Comparison of ENCODE assay signal across 12 mouse cellular contexts in the genomic region with DNA sequence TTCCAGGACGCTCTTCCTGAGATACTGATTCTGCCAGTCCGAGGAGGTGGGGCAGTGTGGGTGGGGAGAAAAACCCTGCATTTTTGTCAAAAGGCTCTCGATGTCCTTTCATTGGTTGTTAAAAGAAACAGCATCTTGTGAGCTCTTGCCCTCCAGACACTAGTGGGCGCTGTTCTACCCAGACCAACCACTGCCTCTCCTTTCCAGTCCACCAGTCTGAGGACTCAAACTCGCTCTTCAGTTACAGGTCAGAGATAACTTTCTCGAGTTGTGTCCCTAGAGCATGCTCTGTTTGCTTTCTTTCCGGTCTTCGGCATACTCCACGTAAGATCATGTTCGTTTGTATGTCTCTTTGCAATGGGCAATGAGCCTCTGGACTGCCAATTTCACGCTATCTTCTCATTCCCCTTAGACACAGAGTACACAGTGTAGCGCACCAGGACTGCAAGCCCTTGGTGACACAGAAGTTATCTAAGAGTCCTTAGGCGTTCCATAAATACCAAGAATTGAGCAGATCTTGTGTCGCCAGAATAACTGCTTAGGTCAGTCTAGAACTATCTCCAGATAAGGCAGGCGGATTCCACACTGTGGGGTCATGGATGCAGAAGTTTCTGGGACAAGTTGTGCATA.
A peak's percentile ranks its signal among the peaks of the same experiment; 100 is the strongest.
DNase-seq lines count a peak whose midpoint lies in the region; ATAC-seq and TF ChIP-seq lines count a peak whose summit lies in the region.
"Had no signal": no experiment of that assay in that cellular context is flagged by ENCODE, and none has a peak within 500 bp of the region (broad histone marks: within the 10 kb centered on the region; RNA-seq: fewer than 3 reads in every experiment).

No protein-coding gene starts in this region.

- peak; percentile 7 for TF ChIP-seq RAD21 in MEL (IDR thresholded peaks at IDR 0.05; ENCODE audit: low read depth, low read length)

- H3K27ac ChIP-seq in heart, embryonic 15.5 days: 0 out of 2 replicates have a peak overlapping the region, but pooled peaks have one; percentile 28
- no peak overlapping the region for H3K27ac ChIP-seq in heart, embryonic 10.5 days
- H3K27ac ChIP-seq in lung, postnatal 0 days (ENCODE audit: low read length): no peak overlapping the region
- no peak overlapping the region for H3K27ac ChIP-seq in MEL (ENCODE audit: control insufficient read depth, low read depth, low read length)
- H3K27ac ChIP-seq: hindbrain, embryonic 12.5 days had no signal

- no peaks in the 10 kb centered on the region for H3K79me2 ChIP-seq in MEL (ENCODE audit: control insufficient read depth, insufficient read depth, low read length, poor library complexity)

- no peak overlapping the region for H3K4me2 ChIP-seq in heart, embryonic 15.5 days
- H3K4me2 ChIP-seq in lung, postnatal 0 days (replicated peaks; ENCODE audit: low read depth, low read length): 0 out of 2 replicates have a peak overlapping the region, but pooled peaks have one; percentile 11
- H3K4me2 ChIP-seq: hindbrain, embryonic 12.5 days had no signal

- H3K9me3 ChIP-seq in heart, embryonic 15.5 days (replicated peaks): no peaks in the 10 kb centered on the region
- no peaks in the 10 kb centered on the region for H3K9me3 ChIP-seq in heart, embryonic 10.5 days
- H3K9me3 ChIP-seq in lung, postnatal 0 days (ENCODE audit: low read length): no peaks in the 10 kb centered on the region
- no peaks in the 10 kb centered on the region for H3K9me3 ChIP-seq in MEL (replicated peaks; ENCODE audit: insufficient read depth, low read length)
- H3K9me3 ChIP-seq: hindbrain, embryonic 12.5 days had no signal

- H3K4me3 ChIP-seq in heart, embryonic 15.5 days: no peak overlapping the region
- H3K4me3 ChIP-seq in heart, embryonic 10.5 days: no peak overlapping the region
- no peak overlapping the region for H3K4me3 ChIP-seq in lung, postnatal 0 days (ENCODE audit: low read depth, low read length)
- no peak overlapping the region for H3K4me3 ChIP-seq in MEL (ENCODE audit: control insufficient read depth in 1 of 2, insufficient read depth in 1 of 2, low read depth in 2 of 2, low read length in 2 of 2)
- H3K4me3 ChIP-seq: hindbrain, embryonic 12.5 days had no signal

- TF ChIP-seq POLR2A in MEL (IDR thresholded peaks at IDR 0.05; ENCODE audit: control insufficient read depth in 1 of 2, insufficient read depth in 1 of 2, low read depth in 1 of 2, low read length in 2 of 2, poor library complexity in 1 of 2): no peak

- no peak overlapping the region for H3K9ac ChIP-seq in heart, embryonic 15.5 days
- H3K9ac ChIP-seq in lung, postnatal 0 days (replicated peaks; ENCODE audit: low read depth): no peak overlapping the region
- H3K9ac ChIP-seq in MEL (ENCODE audit: control insufficient read depth, low read depth, low read length, poor library complexity, severe bottlenecking): no peak overlapping the region
- H3K9ac ChIP-seq: hindbrain, embryonic 12.5 days had no signal

- peak; percentile 66 for TF ChIP-seq EP300 in lung, postnatal 0 days (IDR thresholded peaks at IDR 0.05)
- no peak for TF ChIP-seq EP300 in MEL (IDR thresholded peaks at IDR 0.05; ENCODE audit: low read depth in 1 of 2, low read length in 2 of 2)

- H3K4me1 ChIP-seq in heart, embryonic 15.5 days (replicated peaks): 0 out of 2 replicates have a peak, but pooled peaks cover 6% of the 10 kb centered on the region
- 0 out of 2 replicates have a peak, but pooled peaks cover 6% of the 10 kb centered on the region for H3K4me1 ChIP-seq in heart, embryonic 10.5 days
- no peaks in the 10 kb centered on the region for H3K4me1 ChIP-seq in lung, postnatal 0 days (ENCODE audit: insufficient read depth, low read depth, low read length)
- H3K4me1 ChIP-seq in MEL (ENCODE audit: control insufficient read depth in 1 of 2, insufficient read depth in 2 of 2, low read length in 2 of 2): no peaks in the 10 kb centered on the region

- peak; percentile 66 for TF ChIP-seq CTCF in lung, postnatal 0 days (IDR thresholded peaks at IDR 0.05)
- TF ChIP-seq CTCF in MEL (IDR thresholded peaks at IDR 0.05 in 2 of 3, conservative IDR thresholded peaks at IDR 0.05 in 1 of 3; ENCODE audit: control insufficient read depth in 1 of 3, insufficient read depth in 1 of 3, low read depth in 2 of 3, low read length in 3 of 3, poor library complexity in 1 of 3, severe bottlenecking in 1 of 3): peak; percentile 50 to 67 (median 52)

- ATAC-seq in heart, embryonic 15.5 days (replicated peaks; ENCODE audit: insufficient number of reproducible peaks, insufficient read depth, low FRiP score, low read depth): peak; percentile 66; the same call in 1 of the 2 replicates
- ATAC-seq in lung, postnatal 0 days: peak; percentile 64
- 0 out of 2 replicates have a peak, but pooled peaks have one; percentile 57 for ATAC-seq in megakaryocyte-erythroid progenitor cell, adult 5-6 weeks (replicated peaks; ENCODE audit: low FRiP score, low TSS enrichment, poor library complexity, severe bottlenecking)
- no peak for ATAC-seq in cerebellum, adult (ENCODE audit: insufficient number of reproducible peaks, low FRiP score, low TSS enrichment)

- WGBS in heart, embryonic 15.5 days: 55% methylated on average over 15 of the region's 15 CpGs
- WGBS in heart, embryonic 10.5 days: 63% methylated on average over 15 of the region's 15 CpGs
- 59% methylated on average over 15 of the region's 15 CpGs for WGBS in lung, postnatal 0 days

- H3K27me3 ChIP-seq in heart, embryonic 15.5 days: no peaks in the 10 kb centered on the region
- 0 out of 2 replicates have a peak, but pooled peaks cover under 1% of the 10 kb centered on the region for H3K27me3 ChIP-seq in heart, embryonic 10.5 days (ENCODE audit: insufficient read depth, poor library complexity, severe bottlenecking)
- no peaks in the 10 kb centered on the region for H3K27me3 ChIP-seq in lung, postnatal 0 days (replicated peaks; ENCODE audit: insufficient read depth, low read length)
- no peaks in the 10 kb centered on the region; a peak in 1 of 4 replicates for H3K27me3 ChIP-seq in MEL (ENCODE audit: control insufficient read depth in 1 of 2, insufficient read depth in 2 of 2, low read length in 2 of 2)
- H3K27me3 ChIP-seq: hindbrain, embryonic 12.5 days had no signal

- DNase-seq in heart, embryonic 10.5 days (ENCODE audit: low spot score): no peak
- peak; percentile 25 for DNase-seq in lung, postnatal 0 days (ENCODE audit: low spot score)
- no peak for DNase-seq in lung, postnatal 25 days (ENCODE audit: low spot score)
- peak; percentile 29 for DNase-seq in MEL (ENCODE audit: low read depth, low spot score)
- DNase-seq in MN1 (ENCODE audit: low spot score): no peak
- DNase-seq: cerebellum, postnatal 14 days; kidney, postnatal 36 days; lung, adult 18-20 months had no signal

- no peaks in the 10 kb centered on the region for H3K36me3 ChIP-seq in heart, embryonic 15.5 days
- no peaks in the 10 kb centered on the region for H3K36me3 ChIP-seq in heart, embryonic 10.5 days
- no peaks in the 10 kb centered on the region for H3K36me3 ChIP-seq in lung, postnatal 0 days (ENCODE audit: insufficient read depth, low read length)
- H3K36me3 ChIP-seq in MEL (ENCODE audit: control insufficient read depth in 1 of 2, insufficient read depth in 2 of 2, low read length in 2 of 2): no peaks in the 10 kb centered on the region
- H3K36me3 ChIP-seq: hindbrain, embryonic 12.5 days had no signal

TF ChIP-seq in MEL, 35 proteins besides CTCF, POLR2A, EP300 and RAD21:
- TF ChIP-seq RCOR1 (IDR thresholded peaks at IDR 0.05; ENCODE audit: low read depth, low read length): no peak
- TF ChIP-seq USF1 (IDR thresholded peaks at IDR 0.05; ENCODE audit: low read depth, low read length): no peak
- TF ChIP-seq MYB (IDR thresholded peaks at IDR 0.05; ENCODE audit: low read depth, low read length): no peak
- no peak for TF ChIP-seq MXI1 (IDR thresholded peaks at IDR 0.05; ENCODE audit: low read depth, low read length)
- peak; percentile 36; the same call in 1 of the 2 replicates for TF ChIP-seq SMC3 (IDR thresholded peaks at IDR 0.05; ENCODE audit: low read depth, low read length)

Comparison
In these comparisons a context has a peak if more than half of its experiments do, and no peak if none do; other contexts are left out.
1. DNase-seq: peak in lung, postnatal 0 days (single experiment) and MEL (single experiment); none in heart, embryonic 10.5 days (single experiment), lung, postnatal 25 days (single experiment) and MN1 (single experiment).